Mouse (Mus musculus): ENCODE measurements at regions not wholly inside any gene's neighbourhood (a gene's known extent, or its start where the extent isn't known, plus 50 kb on each side); places are given as distances from the start of the nearest gene placed in this dataset.

DNA sequence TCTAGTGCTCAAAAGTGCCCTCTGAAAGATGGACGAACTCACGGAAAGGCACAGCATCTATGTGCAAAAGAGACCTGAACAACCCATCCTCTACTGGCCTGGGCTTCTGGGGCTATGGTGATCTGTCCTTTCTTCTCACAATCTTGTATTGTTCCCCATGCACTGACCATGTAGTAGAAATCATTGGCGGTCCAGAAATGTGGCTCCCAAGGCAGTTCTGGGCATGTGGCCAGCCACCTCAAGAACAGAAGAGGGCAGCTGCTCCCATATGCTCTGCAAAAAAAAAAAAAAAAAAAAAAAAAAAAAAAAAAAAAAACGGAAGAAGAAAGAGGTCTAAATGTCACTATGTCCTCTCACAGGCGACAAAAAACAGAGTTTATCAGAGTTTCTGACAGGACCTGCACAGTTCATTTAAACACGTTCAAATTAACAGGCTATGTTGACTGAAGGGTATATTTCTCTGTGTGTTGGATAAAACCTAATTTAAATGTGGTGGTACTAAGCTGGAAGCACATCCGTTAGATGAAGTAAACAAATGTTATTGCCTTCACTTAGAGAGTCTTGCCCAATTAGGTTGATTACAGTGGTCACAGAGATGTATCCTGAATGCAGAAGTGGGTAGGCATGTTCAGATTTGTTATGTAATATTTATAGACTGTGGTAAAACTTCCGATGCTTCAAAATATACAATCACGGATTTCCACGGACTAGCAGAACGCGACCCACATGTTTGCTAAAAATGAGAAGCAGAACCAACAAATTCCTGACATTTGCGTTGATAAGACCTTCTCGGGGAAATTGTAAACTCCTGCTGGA, 470.9 kb downstream of the Epha4 start:
- DNase-seq (ENCODE audit: low read depth, low spot score), result no peak

DNA sequence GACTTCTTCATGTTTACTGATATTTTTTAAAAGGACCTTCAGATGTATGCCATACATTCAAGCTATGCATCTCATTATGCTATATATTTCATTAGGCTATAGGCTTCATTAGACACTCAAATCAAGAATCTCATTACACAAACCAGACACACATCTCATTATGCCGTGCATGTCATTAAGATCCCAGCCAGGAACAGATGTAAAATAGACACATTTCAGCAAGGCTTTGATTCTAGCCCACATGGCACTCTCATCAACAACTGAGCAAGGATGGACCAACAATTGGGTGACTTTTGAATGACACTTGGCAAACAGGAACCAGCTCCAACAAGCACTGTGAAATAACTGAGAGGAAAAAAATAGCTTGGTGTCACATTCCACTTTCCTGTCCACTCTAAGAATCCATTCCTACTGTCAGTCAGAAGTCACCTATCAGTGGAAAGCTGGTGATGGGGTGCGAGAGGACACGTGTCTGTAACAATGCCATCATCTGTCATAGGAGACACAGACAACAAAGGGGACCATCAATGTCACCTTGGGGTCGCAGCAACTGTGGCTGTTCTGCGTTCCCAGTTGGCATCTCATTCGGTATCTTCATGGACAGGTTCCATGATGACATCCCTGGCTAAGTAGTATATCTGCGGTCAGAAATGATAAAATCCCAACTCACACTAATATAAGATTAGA, 466.0 kb downstream of the Epha4 start:
- no peak for DNase-seq (ENCODE audit: low read depth, low spot score)

DNA sequence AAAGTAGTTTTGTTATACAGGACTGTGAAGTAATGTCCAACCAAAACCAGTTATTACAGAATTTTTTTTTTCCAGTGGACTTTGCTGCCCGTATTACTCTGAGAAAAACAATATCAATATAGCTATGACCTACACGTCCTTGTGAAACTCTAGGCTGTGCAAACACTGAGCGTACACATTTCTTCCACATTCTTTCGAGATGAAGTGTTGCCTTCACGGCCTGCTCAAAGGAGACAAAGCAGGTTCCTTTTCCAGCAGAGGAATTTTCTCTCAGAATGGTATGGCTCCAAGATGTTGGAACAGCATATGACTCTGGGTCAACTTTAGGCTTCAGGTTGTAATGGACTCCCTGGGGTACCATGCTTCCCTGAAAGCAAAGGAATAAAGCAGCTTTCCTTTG, 463.6 kb downstream of the Epha4 start:
- no peak for DNase-seq (ENCODE audit: low read depth, low spot score)

DNA sequence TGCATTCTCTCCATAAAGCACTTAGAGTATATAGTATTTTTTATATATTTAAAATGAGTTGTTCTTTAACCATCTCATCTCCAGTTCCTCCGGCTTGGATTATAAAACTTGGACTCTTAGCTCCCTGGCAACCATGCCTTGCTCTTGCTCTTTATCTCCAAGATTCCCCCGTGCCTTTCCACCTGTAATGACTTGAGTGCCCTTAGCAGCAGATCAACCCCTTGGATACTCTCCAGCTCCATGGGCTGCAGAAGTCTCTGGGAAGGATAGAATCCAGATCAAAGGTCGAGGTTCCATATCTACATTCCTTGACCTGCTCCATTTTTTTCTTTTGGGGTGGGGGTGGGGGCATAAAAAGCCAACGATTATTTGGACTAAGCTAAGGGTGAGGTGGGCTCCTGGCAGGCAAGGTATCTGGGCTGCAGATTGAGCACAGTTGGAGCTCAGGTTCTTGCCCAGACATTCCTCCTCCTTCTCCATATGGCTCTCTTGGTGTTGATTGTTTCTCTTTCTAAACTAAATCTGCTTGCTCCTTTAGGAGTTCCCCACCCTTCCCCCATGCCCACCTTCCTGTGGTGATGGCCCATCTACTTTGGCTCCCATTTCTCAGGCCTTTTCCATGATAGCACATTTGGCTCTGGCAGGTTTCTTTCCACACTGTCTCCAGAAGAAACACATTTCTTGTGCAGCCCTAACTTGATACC, 460.9 kb downstream of the Epha4 start:
- no peak for DNase-seq (ENCODE audit: low read depth, low spot score)

DNA sequence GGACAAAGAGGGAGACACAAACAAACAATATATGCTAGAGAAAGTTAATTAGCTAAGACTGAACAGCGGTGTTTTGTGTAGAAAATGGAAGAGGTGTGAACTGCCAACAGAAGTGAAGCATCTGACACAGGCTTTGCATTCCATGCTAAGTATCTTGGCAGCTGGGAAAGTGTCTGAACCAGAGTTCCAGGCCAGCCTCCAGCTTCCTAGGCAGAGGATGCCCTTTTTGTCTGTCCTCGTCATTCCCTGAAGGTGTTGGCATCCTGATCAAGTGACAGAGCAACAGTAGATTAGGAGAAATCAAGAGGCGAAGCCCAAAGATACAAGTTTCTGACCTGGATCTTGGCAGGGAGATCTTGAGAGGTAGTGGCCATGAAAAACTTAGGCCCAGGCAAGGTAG, 452.4 kb downstream of the Epha4 start:
- no peak for DNase-seq (ENCODE audit: low read depth, low spot score)

DNA sequence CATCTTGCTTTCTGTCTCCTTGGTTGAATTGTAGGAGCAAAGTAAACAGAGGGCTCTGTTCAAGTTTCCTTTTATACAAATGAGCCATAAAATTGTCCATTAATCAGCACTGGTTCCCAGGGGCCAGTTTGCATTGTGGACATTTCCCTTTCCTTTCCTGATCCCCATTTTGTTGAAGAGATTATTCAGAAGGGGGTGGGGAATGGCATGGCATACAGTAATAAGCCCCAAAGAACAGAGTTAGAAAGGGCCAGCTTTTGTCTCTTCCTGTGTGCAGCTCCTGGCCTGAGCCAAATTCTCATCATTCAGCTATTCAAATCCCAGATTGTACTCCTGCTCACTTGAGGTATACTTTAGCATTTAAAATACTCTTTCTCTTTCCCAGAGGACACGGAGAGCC, 441.8 kb downstream of the Epha4 start:
- no peak for DNase-seq (ENCODE audit: low read depth, low spot score)

DNA sequence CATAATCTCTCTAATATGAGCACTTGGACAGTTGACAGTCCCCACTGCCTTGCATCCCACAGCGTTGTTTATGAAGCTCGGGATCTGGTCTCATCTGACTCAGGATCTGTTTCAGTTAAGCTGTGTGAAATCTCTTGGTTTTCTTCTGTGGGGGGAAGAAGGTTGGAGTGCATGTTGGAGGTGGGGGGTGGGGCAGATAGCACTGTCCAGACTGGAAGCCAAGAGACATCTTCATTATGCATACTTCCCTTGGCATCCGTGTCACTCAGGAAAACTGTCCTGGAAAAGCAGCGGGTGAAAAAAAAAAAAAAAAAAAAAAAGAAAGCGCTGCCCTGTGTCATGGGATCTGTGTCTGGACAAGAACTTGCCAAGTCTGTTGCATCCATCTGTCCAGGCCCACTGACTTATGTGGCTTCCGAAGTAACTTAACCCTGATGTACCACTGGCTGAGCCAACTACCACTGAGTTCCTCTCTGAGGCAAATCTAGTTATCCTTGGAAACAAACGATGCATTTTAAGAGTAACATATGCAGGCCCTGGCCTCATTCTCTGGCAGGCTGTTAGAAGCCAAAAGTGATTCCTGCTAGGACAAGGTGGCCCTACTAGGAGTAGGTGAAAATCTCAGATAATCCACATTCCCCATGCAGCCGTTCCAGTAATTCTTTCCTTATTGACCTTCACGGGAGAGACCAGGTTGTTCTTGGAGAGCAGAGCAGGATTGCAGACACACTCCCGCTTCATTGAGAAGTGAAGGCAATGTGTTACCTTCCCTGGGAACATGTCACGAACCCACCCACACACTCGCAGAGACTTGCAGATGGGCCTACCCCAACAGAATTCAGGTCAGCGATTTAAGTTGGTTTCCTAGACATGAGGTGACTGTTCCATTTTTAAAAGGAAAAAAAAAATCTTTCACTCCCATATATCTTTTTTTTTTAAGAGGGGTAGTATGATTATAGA, 439.7 kb downstream of the Epha4 start:
- DNase-seq (ENCODE audit: low read depth, low spot score), result no peak

DNA sequence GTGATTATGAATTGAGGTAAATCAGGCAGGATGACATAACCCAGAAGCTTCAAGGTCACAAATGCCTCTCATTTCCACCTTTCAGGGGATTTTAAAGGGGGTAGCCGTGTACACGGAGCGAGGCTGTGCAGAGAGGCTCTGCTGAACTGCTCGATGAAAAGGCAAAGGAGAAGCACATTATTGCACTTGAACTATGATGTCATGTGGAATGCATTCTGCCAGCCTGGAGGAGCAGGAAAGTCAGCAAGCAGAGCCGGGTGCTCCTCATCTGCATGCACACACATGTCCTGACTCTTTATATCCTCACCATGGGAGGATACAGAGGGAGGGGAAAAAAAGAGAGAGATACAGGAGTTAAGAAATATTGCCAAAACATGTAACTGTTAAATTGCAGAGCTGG, 434.1 kb downstream of the Epha4 start:
- no peak for DNase-seq (ENCODE audit: low read depth, low spot score)

DNA sequence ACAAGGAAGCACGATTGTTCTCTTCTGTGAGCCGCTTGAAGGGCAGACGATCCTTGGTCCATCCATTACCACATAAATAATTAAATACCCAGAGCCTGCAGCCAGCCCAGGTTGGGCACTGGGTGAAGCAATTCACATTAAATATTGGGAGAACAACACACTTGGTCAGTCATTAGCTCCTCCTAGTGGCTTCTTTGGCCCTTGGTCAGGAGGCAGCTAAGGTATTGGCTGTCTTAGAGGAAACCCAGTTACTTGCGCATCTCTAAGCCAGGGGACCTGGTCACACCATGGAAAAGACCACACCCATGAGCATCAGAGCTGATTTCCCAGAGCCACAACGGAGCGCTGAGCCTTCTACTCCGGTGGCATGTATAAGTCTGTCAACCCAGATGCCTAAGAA, 433.2 kb downstream of the Epha4 start:
- no peak for DNase-seq (ENCODE audit: low read depth, low spot score)

DNA sequence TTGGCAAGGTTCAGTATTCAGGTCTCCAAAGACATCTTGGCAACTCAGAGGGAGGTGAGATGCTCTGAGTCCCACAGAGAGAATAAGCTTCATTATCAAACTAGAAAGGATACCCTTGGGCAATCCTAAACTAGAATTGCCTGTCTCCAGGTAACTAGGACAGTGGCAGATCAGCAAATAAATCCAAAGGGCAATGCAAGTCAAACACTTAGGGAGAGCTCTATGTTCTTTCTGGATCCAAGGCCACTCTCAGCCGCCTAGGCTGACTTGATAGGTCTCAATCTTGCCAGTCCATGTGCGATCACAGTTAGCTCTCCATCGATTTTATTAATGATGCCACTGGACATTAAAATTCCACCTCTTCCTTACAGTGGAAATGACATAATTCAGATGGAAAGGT, 432.5 kb downstream of the Epha4 start:
- no peak for DNase-seq (ENCODE audit: low read depth, low spot score)

DNA sequence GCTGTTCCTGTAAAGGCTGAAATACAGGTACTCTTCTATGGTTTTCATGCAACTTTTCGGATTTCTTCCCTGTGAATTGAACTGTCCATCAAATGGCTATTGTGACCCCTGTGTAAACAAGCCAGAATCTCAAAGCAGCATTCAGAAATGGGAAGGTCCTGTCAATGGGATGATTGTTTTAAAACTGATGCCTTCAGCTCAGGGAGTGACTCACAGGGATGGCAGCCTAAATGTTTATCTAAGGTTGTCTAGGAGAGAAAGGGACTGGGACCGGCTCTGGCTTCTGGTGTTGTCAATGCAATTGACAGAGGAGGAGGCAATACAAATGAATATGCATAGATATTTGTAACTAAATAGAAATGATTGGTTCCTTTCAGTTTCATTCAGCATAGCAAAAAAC, 421.3 kb downstream of the Epha4 start:
- no peak for DNase-seq (ENCODE audit: low read depth, low spot score)

DNA sequence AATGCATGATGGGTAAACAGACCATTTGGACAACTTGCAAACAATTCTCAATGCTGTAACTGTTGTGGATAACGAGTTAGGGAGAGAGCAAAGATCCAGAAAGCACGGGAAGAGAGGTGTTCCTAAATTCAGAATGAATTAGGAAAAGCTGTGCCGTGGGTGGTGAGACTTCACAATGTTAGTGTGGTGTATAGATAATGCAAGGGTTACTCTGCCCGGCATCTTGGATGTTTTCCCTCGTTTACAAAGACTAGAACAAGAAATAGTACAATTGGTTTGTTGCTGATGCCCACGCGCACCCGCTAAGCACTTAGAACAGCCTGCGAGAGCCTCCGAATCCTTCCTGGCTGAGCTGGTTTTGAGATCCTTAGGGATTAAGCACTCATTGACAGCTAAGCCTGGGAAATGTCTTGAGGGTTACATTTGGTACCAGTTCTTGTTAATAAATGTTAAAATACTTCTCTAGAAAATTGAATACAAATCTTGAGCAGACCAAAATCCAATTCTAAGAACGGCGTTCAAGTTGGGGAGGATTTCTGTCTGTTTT, 413.1 kb downstream of the Epha4 start:
- DNase-seq (ENCODE audit: low read depth, low spot score), result no peak

DNA sequence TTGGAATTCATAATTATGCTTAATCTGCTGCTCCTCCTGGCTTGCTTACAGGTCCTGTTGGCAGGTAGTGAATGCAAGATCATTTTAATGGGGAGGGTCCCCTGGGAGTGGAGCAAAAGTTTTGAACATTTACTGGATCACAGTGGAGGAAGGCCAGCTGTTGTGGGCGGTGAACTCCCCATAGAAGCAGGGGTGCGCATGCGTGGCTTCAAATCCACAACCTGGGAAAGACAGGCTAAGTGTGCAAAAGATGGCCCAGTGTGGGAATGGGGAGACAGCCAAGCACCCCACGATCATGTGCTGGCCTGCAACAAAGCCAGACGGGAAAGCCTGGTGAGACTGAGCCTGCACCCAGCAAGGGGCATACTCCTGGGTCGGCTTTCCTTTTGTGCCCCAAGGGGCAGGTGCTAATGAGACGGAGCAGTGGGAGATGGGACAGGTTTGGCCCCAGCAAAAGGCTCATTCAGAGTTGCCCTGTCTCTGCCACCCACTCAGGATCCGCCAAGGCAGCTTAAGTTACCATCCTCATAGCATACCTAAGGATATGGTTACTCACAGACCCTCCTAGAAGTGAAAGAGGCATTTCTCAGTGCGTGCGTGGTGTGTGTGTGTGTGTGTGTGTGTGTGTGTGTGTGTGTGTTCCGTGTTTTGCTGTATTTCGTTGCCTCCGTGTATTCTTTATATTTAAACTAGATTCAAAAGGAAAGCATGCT, 412.3 kb downstream of the Epha4 start:
- no peak for DNase-seq (ENCODE audit: low read depth, low spot score)

DNA sequence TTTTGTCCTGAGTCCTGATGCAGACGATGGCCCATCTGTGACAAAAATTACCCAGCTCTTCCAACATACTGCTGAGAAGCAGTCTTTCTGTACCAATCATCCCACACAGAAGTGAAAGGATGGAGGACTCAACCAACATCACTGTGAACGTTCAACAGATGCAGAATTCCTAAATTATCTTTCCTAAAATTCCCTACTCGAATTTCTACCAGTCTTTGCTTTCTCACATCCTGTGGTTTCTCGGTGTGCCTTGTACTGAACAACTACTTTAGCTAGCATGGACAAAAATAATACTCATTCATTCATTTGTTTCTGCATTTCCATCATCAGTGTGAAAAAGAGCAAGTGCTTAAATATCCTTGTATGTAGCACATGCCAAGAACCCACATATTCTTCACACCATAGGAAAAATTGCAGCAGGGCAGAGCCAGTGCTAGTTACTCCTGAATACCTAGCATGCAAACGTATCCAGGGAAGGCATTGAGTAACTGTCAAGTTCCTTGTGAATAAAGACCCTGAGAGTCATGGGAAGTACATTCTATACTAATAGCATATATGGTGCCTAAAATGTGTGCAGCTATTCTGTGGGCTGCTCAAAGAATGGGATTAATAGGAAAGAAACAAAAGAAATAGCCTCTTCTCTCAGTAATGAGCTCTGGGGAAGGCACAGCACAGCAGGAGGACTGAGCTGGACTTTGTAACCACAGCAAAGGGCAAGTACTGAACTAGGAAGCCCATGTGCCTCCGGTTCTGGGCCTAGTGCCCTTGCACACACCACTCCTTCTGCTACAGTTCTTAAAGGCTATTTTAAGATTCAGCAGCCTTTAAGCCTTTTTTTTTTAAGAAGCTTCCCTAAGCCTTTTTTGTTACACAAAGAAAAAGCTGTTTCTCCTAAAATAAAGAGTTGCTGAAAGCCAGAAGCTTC, 404.8 kb downstream of the Epha4 start:
- no peak for DNase-seq (ENCODE audit: low read depth, low spot score)

DNA sequence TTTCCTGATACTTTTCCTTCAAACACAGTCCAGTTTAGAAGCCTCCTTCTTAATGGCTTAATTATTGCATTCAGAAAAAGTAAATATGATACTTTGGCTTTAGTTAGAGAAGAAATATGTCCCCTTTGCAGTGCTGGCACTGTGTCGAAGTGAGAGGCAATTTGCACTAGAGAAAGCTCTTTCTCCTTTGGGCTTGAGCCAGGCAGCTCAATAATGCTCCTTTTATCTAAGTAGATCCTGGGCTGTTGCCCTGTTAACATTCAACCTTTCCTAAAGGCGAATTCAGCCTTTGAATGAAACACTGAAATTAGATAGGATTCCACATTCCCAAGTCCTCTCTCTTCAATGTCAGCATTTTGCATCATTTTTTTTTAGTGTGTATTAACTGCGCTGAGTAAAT, 386.5 kb downstream of the Epha4 start:
- no peak for DNase-seq (ENCODE audit: low read depth, low spot score)

DNA sequence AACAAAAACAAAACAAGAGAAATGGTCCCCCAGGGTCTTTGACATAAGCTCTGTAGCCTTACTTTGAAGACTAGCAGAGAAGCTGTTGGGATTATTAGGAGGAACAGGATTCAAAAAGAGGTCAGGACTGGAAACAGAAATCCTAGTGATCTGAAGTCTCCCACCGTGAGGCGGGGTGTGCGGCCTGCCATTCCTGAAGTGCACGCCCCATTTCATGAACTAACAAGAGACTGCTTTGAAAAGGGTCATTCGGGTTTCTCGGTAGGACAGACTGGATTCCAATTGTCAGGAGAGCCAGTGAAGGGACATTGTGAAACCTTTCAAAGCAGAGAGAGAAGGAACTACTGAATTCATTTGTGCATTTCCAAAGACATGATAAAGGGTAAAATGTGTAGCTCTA, 377.2 kb downstream of the Epha4 start:
- DNase-seq (ENCODE audit: low read depth, low spot score), result no peak

DNA sequence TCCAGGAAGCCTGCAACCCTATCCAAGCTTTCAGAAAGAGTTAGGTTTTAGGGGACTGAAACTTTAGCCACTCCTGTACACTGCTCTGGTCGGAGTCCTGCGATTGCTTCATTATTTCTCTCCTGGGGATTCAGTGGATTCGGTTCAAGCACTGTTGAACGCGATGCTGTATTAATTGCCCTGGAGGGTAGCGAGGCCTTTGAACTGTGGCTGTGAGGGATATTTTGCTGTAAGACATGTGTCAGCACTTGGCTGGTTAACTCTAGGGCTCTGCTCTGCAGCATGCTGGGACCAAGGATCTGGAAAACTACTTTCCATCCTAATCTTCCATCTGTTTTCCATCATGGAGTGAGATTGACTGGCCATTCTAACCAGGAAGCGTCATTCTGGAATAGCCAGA, 374.0 kb downstream of the Epha4 start:
- no peak for DNase-seq (ENCODE audit: low read depth, low spot score)

DNA sequence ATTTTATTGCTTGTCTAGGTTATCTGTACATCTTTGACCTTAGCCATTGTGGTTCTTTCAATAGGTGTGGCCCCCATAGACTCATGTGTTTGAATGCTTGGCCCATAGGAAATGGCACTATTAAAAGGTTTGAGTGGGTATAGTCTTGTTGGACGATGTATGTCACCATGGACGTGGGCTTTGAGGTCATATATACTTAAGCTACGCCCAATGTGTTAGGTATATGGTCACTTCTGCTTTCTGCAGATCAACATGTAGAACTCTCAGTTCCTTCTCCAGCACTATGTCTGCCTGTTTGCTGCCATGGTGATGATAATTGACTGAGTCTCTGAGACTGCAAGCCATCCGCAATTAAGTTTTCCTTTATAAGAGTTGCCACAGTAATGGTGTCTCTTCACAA, 366.8 kb downstream of the Epha4 start:
- DNase-seq (ENCODE audit: low read depth, low spot score), result no peak

DNA sequence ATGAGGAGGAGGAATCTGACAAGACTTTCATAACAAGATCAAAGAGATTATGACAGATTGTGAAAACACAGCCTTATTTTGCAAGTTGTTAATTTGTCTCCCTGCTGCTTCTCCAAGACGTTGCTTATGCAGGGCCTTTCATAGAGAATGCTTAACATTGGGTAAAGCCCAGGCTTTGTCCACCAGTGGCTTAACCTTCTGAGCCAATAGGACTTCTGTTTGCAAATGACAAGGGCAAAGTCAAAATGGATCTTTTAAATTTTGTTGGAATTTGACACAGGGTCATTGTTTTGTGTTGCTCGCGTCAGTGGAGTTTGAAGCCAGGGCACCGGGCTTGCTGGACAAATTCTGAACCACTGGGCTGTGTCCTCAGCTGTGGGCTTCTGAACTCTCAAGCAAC, 346.6 kb downstream of the Epha4 start:
- DNase-seq (ENCODE audit: low read depth, low spot score), result no peak

DNA sequence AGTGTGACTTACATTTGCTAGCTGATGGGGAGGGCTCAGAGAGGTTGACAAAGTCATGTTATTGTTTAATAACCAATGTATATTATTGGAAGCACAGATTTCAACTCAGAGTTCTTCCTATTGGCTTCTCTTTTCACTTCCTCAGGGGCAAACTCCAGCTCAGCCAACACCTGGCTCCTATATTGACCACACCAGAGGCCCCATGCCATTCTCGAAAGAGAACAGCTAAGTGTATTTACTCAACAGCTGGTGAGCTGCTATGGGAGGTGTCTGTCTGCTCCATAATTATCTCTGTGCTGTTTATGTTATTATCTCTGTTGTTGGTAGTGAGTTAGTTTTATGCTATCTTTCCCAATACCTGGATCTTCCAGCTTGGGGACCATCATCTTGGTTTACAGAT, 342.4 kb downstream of the Epha4 start:
- DNase-seq (ENCODE audit: low read depth, low spot score), result no peak
